Mouse (Mus musculus): ENCODE measurements around the gene Celf5. TPM values are rescaled to one million over a fixed set of nuclear protein-coding genes. Genes with fewer than 3 reads are reported as not detected.

Gene Celf5
- 0.48 and 0.98 TPM in 2 replicates for total RNA-seq (2021)
- long read RNA-seq, experiment 1, partial matches to known transcripts, result 0 of 1 reads
- long read RNA-seq, experiment 1, other reads (novel, unspliced or antisense), result 1 of 1 reads
- long read RNA-seq, experiment 2, result 0 reads

- DNase-seq, result peak; percentile 68
These were observed at the start of gene Celf5 for GRCm38 (mm10) chr10:81482533-81482889. Celf5 (minus strand) TSS chr10:81482709.

GRCm38 (mm10) chr10:81526779-81527178 lies 44.3 kb upstream of the Celf5 start:
- peak; percentile 89 for DNase-seq

GRCm38 (mm10) chr10:81525017-81525694 lies 42.6 kb upstream of the Celf5 start:
- no peak for DNase-seq

- no peak for DNase-seq
These were observed 41.6 kb upstream of the Celf5 start, which contains the start of gene Gna15 for GRCm38 (mm10) chr10:81524051-81524605. Gna15 (minus strand) TSS chr10:81524225.

GRCm38 (mm10) chr10:81523570-81523969 lies 41.1 kb upstream of the Celf5 start:
- DNase-seq, result no peak

- no peak for DNase-seq
These were observed 40.6 kb upstream of the Celf5 start for GRCm38 (mm10) chr10:81523142-81523541.

- DNase-seq, result no peak
These were observed 37.5 kb upstream of the Celf5 start for GRCm38 (mm10) chr10:81519978-81520365.

- no peak for DNase-seq
These were observed 36.9 kb upstream of the Celf5 start for GRCm38 (mm10) chr10:81519227-81519977.

- DNase-seq, result peak; percentile 84
These were observed 36.0 kb upstream of the Celf5 start for GRCm38 (mm10) chr10:81518546-81518945.

- DNase-seq, result no peak
These were observed 34.7 kb upstream of the Celf5 start for GRCm38 (mm10) chr10:81517227-81517626.

GRCm38 (mm10) chr10:81513798-81514197 lies 31.3 kb upstream of the Celf5 start:
- DNase-seq, result no peak

GRCm38 (mm10) chr10:81510246-81510810 lies 27.8 kb upstream of the Celf5 start:
- no peak for DNase-seq

- no peak for DNase-seq
These were observed 25.4 kb upstream of the Celf5 start for GRCm38 (mm10) chr10:81507691-81508489.

GRCm38 (mm10) chr10:81507095-81507494 lies 24.6 kb upstream of the Celf5 start:
- no peak for DNase-seq

- DNase-seq, result no peak
These were observed 22.6 kb upstream of the Celf5 start for GRCm38 (mm10) chr10:81505016-81505664.

GRCm38 (mm10) chr10:81502658-81503057 lies 20.1 kb upstream of the Celf5 start:
- peak; percentile 94 for DNase-seq

GRCm38 (mm10) chr10:81501863-81502262 lies 19.4 kb upstream of the Celf5 start:
- DNase-seq, result no peak

GRCm38 (mm10) chr10:81500032-81500431 lies 17.5 kb upstream of the Celf5 start, which contains the start of gene S1pr4:
S1pr4 (minus strand) TSS chr10:81500132.
- DNase-seq, result no peak

GRCm38 (mm10) chr10:81499250-81499901 lies 16.9 kb upstream of the Celf5 start:
- peak; percentile 58 for DNase-seq

GRCm38 (mm10) chr10:81498316-81499249 lies 16.1 kb upstream of the Celf5 start:
- no peak for DNase-seq

Measured in adrenal gland, postnatal 14 days (tissue).